Mouse (Mus musculus) layer of hippocampus, postnatal 36 days (tissue): ENCODE results near the gene Hdac10. TPM values are rescaled to one million over a fixed set of nuclear protein-coding genes. Genes with fewer than 3 reads are reported as not detected.

Source experiments
- DNase-seq, 2 experiments: peaks; one replicate each; pipeline ENCODE4 v3.0.0; 2022
- microRNA-seq, 2 experiments: library from miRNA; unstranded; fragments of <30 nt; microRNA quantifications; one replicate each; pipeline ENCODE4 v1.2.0; 2021
- total RNA-seq, 2 experiments: library from RNA; stranded (reverse); gene quantifications; 2 replicates each; pipeline ENCODE4 v1.2.3; 2021

Gene Hdac10
- total RNA-seq, 2 experiments from 2014 or later, result 14.3 to 14.7 TPM

GRCm38 (mm10) chr15:89074613-89075477, 53.7 kb downstream of the Hdac10 start, which contains the start of gene Trabd:
Gene Trabd, plus strand, starts transcription at chr15:89075124.
- DNase-seq, result no peak

- no peak for DNase-seq
Measured at GRCm38 (mm10) chr15:89073993-89074603, 54.4 kb downstream of the Hdac10 start.

Small RNAs within 50 kb of the gene (microRNA-seq; reads per million reads assigned to microRNA genes)
- gene Mir7118, result 0.90 to 1.3 reads per million in 2 experiments

Other genes starting within 250 kb of the Hdac10 start
- 1 to 10 TPM; 2.5 to 2.9 TPM for gene Ttll8, start 174.3 kb downstream of the Hdac10 start, total RNA-seq
- 100 to 1,000 TPM; 117 to 124 TPM for gene Mlc1, start 149.7 kb downstream of the Hdac10 start, total RNA-seq
- gene Mov10l1, start 145.8 kb downstream of the Hdac10 start, total RNA-seq, result not detected
- 100 to 1,000 TPM; 156 to 159 TPM for gene Panx2, start 69.0 kb downstream of the Hdac10 start, total RNA-seq
- gene Trabd, start 53.6 kb downstream of the Hdac10 start, total RNA-seq, result 10 to 100 TPM; 23.0 to 26.9 TPM
- 10 to 100 TPM; 20.3 to 21.7 TPM for gene Selenoo, start 39.6 kb downstream of the Hdac10 start, total RNA-seq
- gene Tubgcp6, start 5.6 kb downstream of the Hdac10 start, total RNA-seq, result 10 to 100 TPM; 28.4 to 35.3 TPM
- 1 to 10 TPM; 3.1 to 4.7 TPM for gene Mapk12, start 12.0 kb upstream of the Hdac10 start, total RNA-seq
- gene Mapk11, start 20.9 kb upstream of the Hdac10 start, total RNA-seq, result 10 to 100 TPM; 21.9 to 22.8 TPM
- gene Plxnb2, start 52.1 kb upstream of the Hdac10 start, total RNA-seq, result 10 to 100 TPM; 51.0 to 58.7 TPM
- 10 to 100 TPM; 33.5 to 38.7 TPM for gene Dennd6b, start 67.8 kb upstream of the Hdac10 start, total RNA-seq
- 100 to 1,000 TPM; 158 to 162 TPM for gene Ppp6r2, start 82.9 kb upstream of the Hdac10 start, total RNA-seq
- gene Sbf1, start 186.6 kb upstream of the Hdac10 start, total RNA-seq, result 100 to 1,000 TPM; 330 to 340 TPM
- not detected for gene Adm2, start 194.0 kb upstream of the Hdac10 start, total RNA-seq
- gene Miox, start 205.7 kb upstream of the Hdac10 start, total RNA-seq, result not detected
- 10 to 100 TPM; 19.7 to 21.4 TPM for gene Lmf2, start 227.0 kb upstream of the Hdac10 start, total RNA-seq
- 10 to 100 TPM; 87.0 to 95.3 TPM for gene Ncaph2, start 227.0 kb upstream of the Hdac10 start, total RNA-seq
- gene Sco2, start 245.1 kb upstream of the Hdac10 start, total RNA-seq, result 10 to 100 TPM; 31.5 to 32.6 TPM
- 1 to 10 TPM; 1.4 to 1.5 TPM for gene Tymp, start 248.3 kb upstream of the Hdac10 start, total RNA-seq